ENCODE assay signal across 8 mouse cellular contexts in the genomic region with DNA sequence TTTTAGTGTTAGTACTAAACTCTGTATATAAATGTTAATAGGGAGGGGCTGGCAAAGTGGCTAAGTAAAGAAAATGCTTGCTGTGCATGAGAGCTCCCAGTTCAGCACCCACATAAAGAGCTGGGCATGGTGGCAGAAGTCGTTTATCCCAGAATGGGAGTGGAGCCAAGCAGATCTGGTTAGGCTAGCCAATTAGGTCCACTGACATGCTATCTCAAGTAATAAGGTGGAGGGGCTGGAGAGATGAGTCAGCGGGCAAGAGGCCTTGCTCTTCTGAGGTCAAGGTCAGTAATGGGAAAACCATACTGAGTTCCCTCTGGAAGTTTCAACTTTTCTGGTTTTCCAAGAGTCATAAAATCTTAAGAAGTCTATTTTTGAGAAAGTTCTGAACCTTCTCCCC. TPM values are rescaled to one million over a fixed set of nuclear protein-coding genes. Genes with fewer than 3 reads are reported as not detected.
DNase-seq lines count a peak whose midpoint lies in the region; ATAC-seq lines count a peak whose summit lies in the region.

No protein-coding gene starts in this region.

- H3K9ac ChIP-seq in kidney, embryonic 14.5 days (ENCODE audit: low read depth, low read length) = peak overlapping the region; percentile 76; the same call in 1 of the 2 replicates

- peaks cover 30% of the 10 kb centered on the region for H3K36me3 ChIP-seq in kidney, embryonic 14.5 days (ENCODE audit: control insufficient read depth, insufficient read depth, low read length)
- H3K36me3 ChIP-seq in hindbrain, embryonic 10.5 days = peaks cover 64% of the 10 kb centered on the region
- H3K36me3 ChIP-seq in midbrain, embryonic 10.5 days = peaks cover 63% of the 10 kb centered on the region

- no peak overlapping the region for H3K27ac ChIP-seq in kidney, embryonic 14.5 days (ENCODE audit: low read depth, low read length)
- H3K27ac ChIP-seq in hindbrain, embryonic 10.5 days = 0 out of 2 replicates have a peak overlapping the region, but pooled peaks have one; percentile 91
- no peak overlapping the region for H3K27ac ChIP-seq in midbrain, embryonic 10.5 days (replicated peaks)

- no peak for DNase-seq in kidney, adult 18-20 months
- peak; percentile 59 for DNase-seq in adrenal gland, postnatal 10 days
- DNase-seq in hindbrain, embryonic 10.5 days (ENCODE audit: low spot score) = no peak
- no peak for DNase-seq in midbrain, embryonic 10.5 days (ENCODE audit: low spot score)
- DNase-seq in thymus, postnatal 14 days = no peak
- no peak for DNase-seq in urinary bladder, postnatal 14 days (ENCODE audit: low spot score)
- no peak for DNase-seq in thymus, postnatal 10 days (ENCODE audit: low spot score in 2 of 2)

- H3K4me3 ChIP-seq in kidney, embryonic 14.5 days (ENCODE audit: low read length) = peak overlapping the region; percentile 79
- H3K4me3 ChIP-seq in hindbrain, embryonic 10.5 days = peak overlapping the region; percentile 90
- H3K4me3 ChIP-seq in midbrain, embryonic 10.5 days = peak overlapping the region; percentile 81

- peak overlapping the region; percentile 89 for H3K4me2 ChIP-seq in kidney, embryonic 14.5 days (replicated peaks; ENCODE audit: low read depth, low read length)

- ATAC-seq in kidney, embryonic 14.5 days (ENCODE audit: low FRiP score, low TSS enrichment) = no peak

- H3K27me3 ChIP-seq in kidney, embryonic 14.5 days (ENCODE audit: control insufficient read depth, insufficient read depth, low read length) = no peaks in the 10 kb centered on the region
- no peaks in the 10 kb centered on the region for H3K27me3 ChIP-seq in hindbrain, embryonic 10.5 days (ENCODE audit: insufficient read depth, poor library complexity, severe bottlenecking)
- no peaks in the 10 kb centered on the region for H3K27me3 ChIP-seq in midbrain, embryonic 10.5 days (ENCODE audit: low read depth, poor library complexity, severe bottlenecking)

- H3K4me1 ChIP-seq in kidney, embryonic 14.5 days (ENCODE audit: control insufficient read depth, insufficient read depth, low read length) = peaks cover 13% of the 10 kb centered on the region; the same call in 1 of the 2 replicates
- H3K4me1 ChIP-seq in hindbrain, embryonic 10.5 days (replicated peaks) = peaks cover 23% of the 10 kb centered on the region
- peaks cover 27% of the 10 kb centered on the region for H3K4me1 ChIP-seq in midbrain, embryonic 10.5 days

- 69% methylated on average over 2 of the region's 2 CpGs for WGBS in kidney, embryonic 14.5 days
- 79% methylated on average over 2 of the region's 2 CpGs for WGBS in hindbrain, embryonic 10.5 days
- WGBS in midbrain, embryonic 10.5 days = 84% methylated on average over 2 of the region's 2 CpGs

- H3K9me3 ChIP-seq in kidney, embryonic 14.5 days (ENCODE audit: control insufficient read depth, low read length) = peaks cover 3% of the 10 kb centered on the region; the same call in 1 of the 2 replicates
- H3K9me3 ChIP-seq in hindbrain, embryonic 10.5 days = peaks cover 7% of the 10 kb centered on the region
- peaks cover 8% of the 10 kb centered on the region for H3K9me3 ChIP-seq in midbrain, embryonic 10.5 days (replicated peaks)

RNA-seq across cellular contexts. Expression of a gene that starts 1.0 kb away (rescaled TPM):
- 29.4 and 58.5 TPM in 2 replicates for polyA plus RNA-seq in kidney, embryonic 14.5 days (2014; fragmentation: Nextera tagmentation; extraction: Ambion mirVana)
- 100 to 1,000 TPM in 1 of 2 experiments, 10 to 100 TPM in 1; 85.2 to 102 TPM for total RNA-seq in adrenal gland, postnatal 10 days (2021)
- polyA plus RNA-seq in hindbrain, embryonic 10.5 days (2016; fragmentation: Nextera tagmentation; extraction: Ambion mirVana) = 42.8 and 58.0 TPM in 2 replicates
- 55.3 and 61.7 TPM in 2 replicates for polyA plus RNA-seq in midbrain, embryonic 10.5 days (2016; fragmentation: Nextera tagmentation; extraction: Ambion mirVana)

RNA-seq across cellular contexts. Expression of a gene that starts 1.0 kb away (rescaled TPM):
- polyA plus RNA-seq in kidney, embryonic 14.5 days (2014; fragmentation: Nextera tagmentation; extraction: Ambion mirVana) = 143 and 147 TPM in 2 replicates
- total RNA-seq in adrenal gland, postnatal 10 days (2021) = 10 to 100 TPM; 60.7 to 62.2 TPM
- polyA plus RNA-seq in hindbrain, embryonic 10.5 days (2016; fragmentation: Nextera tagmentation; extraction: Ambion mirVana) = 108 and 111 TPM in 2 replicates
- 125 TPM in 2 replicates for polyA plus RNA-seq in midbrain, embryonic 10.5 days (2016; fragmentation: Nextera tagmentation; extraction: Ambion mirVana)
